Mouse (Mus musculus): Measurements from ENCODE around the gene Xxylt1. TPM values are rescaled to one million over a fixed set of nuclear protein-coding genes. Genes with fewer than 3 reads are reported as not detected.

Gene Xxylt1
- polyA plus RNA-seq, 1 experiment from 2014 or later = 15.7 TPM

GRCm38 (mm10) chr16:30928076-30928750, 153.0 kb downstream of the Xxylt1 start:
- no peaks in the 10 kb centered on the region for H3K27me3 ChIP-seq (replicated peaks)
- H3K4me3 ChIP-seq (replicated peaks) = no peak overlapping the region
- no peak for ATAC-seq (ENCODE audit: insufficient read depth, low FRiP score, low read depth)
- H3K9ac ChIP-seq = no peak overlapping the region
- peaks cover 3% of the 10 kb centered on the region; the same call in 1 of the 2 replicates for H3K4me1 ChIP-seq
- H3K36me3 ChIP-seq = no peaks in the 10 kb centered on the region
- no peaks in the 10 kb centered on the region for H3K9me3 ChIP-seq
- no peak overlapping the region for H3K27ac ChIP-seq
- no peak overlapping the region for H3K4me2 ChIP-seq
- WGBS = 61% methylated on average over 8 of the region's 8 CpGs

GRCm38 (mm10) chr16:30925496-30925895, 155.7 kb downstream of the Xxylt1 start:
- H3K4me1 ChIP-seq = no peaks in the 10 kb centered on the region
- no peaks in the 10 kb centered on the region for H3K27me3 ChIP-seq (replicated peaks)
- no peak overlapping the region for H3K27ac ChIP-seq
- no peaks in the 10 kb centered on the region for H3K9me3 ChIP-seq
- H3K4me2 ChIP-seq = no peak overlapping the region
- H3K36me3 ChIP-seq = no peaks in the 10 kb centered on the region
- no peak overlapping the region for H3K9ac ChIP-seq
- ATAC-seq (ENCODE audit: insufficient read depth, low FRiP score, low read depth) = no peak
- 51% methylated on average over 4 of the region's 4 CpGs for WGBS
- H3K4me3 ChIP-seq (replicated peaks) = no peak overlapping the region

GRCm38 (mm10) chr16:30923899-30924298, 157.3 kb downstream of the Xxylt1 start:
- H3K4me1 ChIP-seq = no peaks in the 10 kb centered on the region
- no peaks in the 10 kb centered on the region for H3K27me3 ChIP-seq (replicated peaks)
- no peak overlapping the region for H3K4me3 ChIP-seq (replicated peaks)
- no peak for ATAC-seq (ENCODE audit: insufficient read depth, low FRiP score, low read depth)
- no peak overlapping the region for H3K9ac ChIP-seq
- H3K36me3 ChIP-seq = no peaks in the 10 kb centered on the region
- WGBS = 74% methylated on average over 7 of the region's 7 CpGs
- no peak overlapping the region for H3K27ac ChIP-seq
- H3K9me3 ChIP-seq = no peaks in the 10 kb centered on the region
- H3K4me2 ChIP-seq = no peak overlapping the region

GRCm38 (mm10) chr16:30922548-30922947, 158.7 kb downstream of the Xxylt1 start:
- H3K27me3 ChIP-seq (replicated peaks) = no peaks in the 10 kb centered on the region
- H3K36me3 ChIP-seq = no peaks in the 10 kb centered on the region
- H3K9me3 ChIP-seq = no peaks in the 10 kb centered on the region
- no peak overlapping the region for H3K4me2 ChIP-seq
- H3K27ac ChIP-seq = no peak overlapping the region
- ATAC-seq (ENCODE audit: insufficient read depth, low FRiP score, low read depth) = no peak
- no peaks in the 10 kb centered on the region for H3K4me1 ChIP-seq
- no peak overlapping the region for H3K4me3 ChIP-seq (replicated peaks)
- WGBS = 50% methylated on average over 1 of the region's 1 CpGs
- H3K9ac ChIP-seq = no peak overlapping the region

- H3K36me3 ChIP-seq = no peaks in the 10 kb centered on the region
- H3K27me3 ChIP-seq (replicated peaks) = no peaks in the 10 kb centered on the region
- H3K4me2 ChIP-seq = no peak overlapping the region
- H3K4me3 ChIP-seq (replicated peaks) = no peak overlapping the region
- no peaks in the 10 kb centered on the region for H3K4me1 ChIP-seq
- no peaks in the 10 kb centered on the region for H3K9me3 ChIP-seq
- 90% methylated on average over 7 of the region's 7 CpGs for WGBS
- ATAC-seq (ENCODE audit: insufficient read depth, low FRiP score, low read depth) = no peak
- no peak overlapping the region for H3K9ac ChIP-seq
- no peak overlapping the region for H3K27ac ChIP-seq
These were observed 162.4 kb downstream of the Xxylt1 start for GRCm38 (mm10) chr16:30918866-30919265.

GRCm38 (mm10) chr16:30916931-30917330, 164.3 kb downstream of the Xxylt1 start:
- no peak overlapping the region for H3K9ac ChIP-seq
- no peak overlapping the region for H3K27ac ChIP-seq
- H3K4me3 ChIP-seq (replicated peaks) = no peak overlapping the region
- WGBS = 69% methylated on average over 3 of the region's 3 CpGs
- H3K27me3 ChIP-seq (replicated peaks) = no peaks in the 10 kb centered on the region
- no peaks in the 10 kb centered on the region for H3K9me3 ChIP-seq
- H3K4me2 ChIP-seq = no peak overlapping the region
- no peak for ATAC-seq (ENCODE audit: insufficient read depth, low FRiP score, low read depth)
- H3K36me3 ChIP-seq = no peaks in the 10 kb centered on the region
- H3K4me1 ChIP-seq = no peaks in the 10 kb centered on the region

- H3K27ac ChIP-seq = no peak overlapping the region
- 89% methylated on average over 14 of the region's 14 CpGs for WGBS
- H3K9ac ChIP-seq = no peak overlapping the region
- no peaks in the 10 kb centered on the region for H3K36me3 ChIP-seq
- no peaks in the 10 kb centered on the region for H3K9me3 ChIP-seq
- no peak for ATAC-seq (ENCODE audit: insufficient read depth, low FRiP score, low read depth)
- H3K27me3 ChIP-seq (replicated peaks) = no peaks in the 10 kb centered on the region
- no peak overlapping the region for H3K4me3 ChIP-seq (replicated peaks)
- no peak overlapping the region for H3K4me2 ChIP-seq
- H3K4me1 ChIP-seq = no peaks in the 10 kb centered on the region
These were observed 165.5 kb downstream of the Xxylt1 start for GRCm38 (mm10) chr16:30915611-30916220.

Other genes starting within 250 kb of the Xxylt1 start
- 17.7 and 19.9 TPM in 2 replicates for gene Acap2, start 119.8 kb upstream of the Xxylt1 start, polyA plus RNA-seq (2015; fragmentation: Nextera tagmentation; extraction: Ambion mirVana)
- gene Ppp1r2, start 193.8 kb upstream of the Xxylt1 start, polyA plus RNA-seq (2015; fragmentation: Nextera tagmentation; extraction: Ambion mirVana) = 85.9 and 90.5 TPM in 2 replicates
- gene Apod, start 233.4 kb upstream of the Xxylt1 start, polyA plus RNA-seq (2015; fragmentation: Nextera tagmentation; extraction: Ambion mirVana) = 0.50 and 0.66 TPM in 2 replicates